Mouse (Mus musculus) midbrain, embryonic 14.5 days (tissue): ENCODE data around the gene Acads. TPM values are rescaled to one million over a fixed set of nuclear protein-coding genes. Genes with fewer than 3 reads are reported as not detected.
"Not testable (repeated sequence)": the region's sequence is repeated elsewhere in the genome, so short reads cannot be mapped to it uniquely, and the experiment has no call there.

Experiments
- ATAC-seq: fragments of 200-750 bp; cut with Nextera tagmentation; 2 replicates; pipeline ENCODE4 v1.8.0; 2017; ENCODE audit warnings: moderate number of reproducible peaks, moderate library complexity; ENCODE audit not compliant: low FRiP score, low TSS enrichment
- DNase-seq: peaks from one replicate; pipeline ENCODE4 v3.0.0-alpha.2; 2015
- H3K27ac ChIP-seq: fragments of 300-500 bp; sonication (generic); replicated peaks from 2 replicates; pipeline ENCODE4 v1.5.1; 2014; ENCODE audit warnings: mild to moderate bottlenecking, low read depth, low read length, moderate library complexity
- H3K27me3 ChIP-seq: fragments of 300-500 bp; sonication (generic); 2 replicates; pipeline ENCODE4 v1.6.1; 2014; ENCODE audit warnings: low read length, control low read depth, mixed read lengths; ENCODE audit not compliant: control insufficient read depth, insufficient read depth
- H3K36me3 ChIP-seq: fragments of 300-500 bp; sonication (generic); 2 replicates; pipeline ENCODE4 v1.6.1; 2014; ENCODE audit warnings: low read length, control low read depth; ENCODE audit not compliant: control insufficient read depth, insufficient read depth
- H3K4me1 ChIP-seq: fragments of 300-500 bp; sonication (generic); 2 replicates; pipeline ENCODE4 v1.6.1; 2014; ENCODE audit warnings: mild to moderate bottlenecking, antibody characterized with exemption, low read length, control low read depth; ENCODE audit not compliant: control insufficient read depth, insufficient read depth
- H3K4me2 ChIP-seq: fragments of 300-500 bp; sonication (generic); 2 replicates; pipeline ENCODE4 v1.6.1; 2014; ENCODE audit warnings: mild to moderate bottlenecking, low read length, moderate library complexity
- H3K4me3 ChIP-seq: fragments of 300-500 bp; sonication (generic); replicated peaks from 2 replicates; pipeline ENCODE4 v1.5.1; 2014; ENCODE audit warnings: low read depth, low read length
- H3K9ac ChIP-seq: fragments of 300-500 bp; sonication (generic); replicated peaks from 2 replicates; pipeline ENCODE4 v1.6.1; 2014; ENCODE audit warnings: mild to moderate bottlenecking, low read length, moderate library complexity
- H3K9me3 ChIP-seq: fragments of 300-500 bp; sonication (generic); 2 replicates; pipeline ENCODE4 v1.6.1; 2016; ENCODE audit warnings: low read length, control low read depth, mixed read lengths; ENCODE audit not compliant: control insufficient read depth
- WGBS: fragments of 180-500 bp; shearing (Covaris S2); extraction: QIAGEN DNeasy Blood & Tissue Kit; methylation state at CpG from one replicate; pipeline ENCODE4 v1.1.7; 2014; 5-methylcytosine and 5-hydroxymethylcytosine counted together
- polyA plus RNA-seq: library from polyadenylated mRNA; unstranded; fragments of >200 nt; fragmentation: Nextera tagmentation; extraction: Ambion mirVana; gene quantifications from 2 replicates; pipeline ENCODE4 v1.2.1, GENCODE M21; 2014

The Acads gene
- polyA plus RNA-seq, 1 experiment from 2014 or later: 14.6 TPM

- H3K36me3 ChIP-seq: peaks cover 35% of the 10 kb centered on the region
- no peak for DNase-seq
- no peak overlapping the region for H3K9ac ChIP-seq
- H3K27ac ChIP-seq: no peak overlapping the region
- H3K27me3 ChIP-seq: no peaks in the 10 kb centered on the region
- no peak overlapping the region for H3K4me3 ChIP-seq
- WGBS: 72% methylated on average over 8 of the region's 8 CpGs
- no peak for ATAC-seq
- peaks cover 30% of the 10 kb centered on the region for H3K4me1 ChIP-seq
- H3K9me3 ChIP-seq: no peaks in the 10 kb centered on the region
- H3K4me2 ChIP-seq: no peak overlapping the region
Observed at GRCm38 (mm10) chr5:115152132-115152956, 33.2 kb upstream of the Acads start.

- Histone ChIP-seq H3K9ac (no peak overlapping the region), H3K36me3 (peaks cover 43% of the 10 kb centered on the region), H3K4me2 (no peak overlapping the region), H3K27ac (no peak overlapping the region), H3K4me1 (peaks cover 21% of the 10 kb centered on the region), H3K27me3 (no peaks in the 10 kb centered on the region), H3K9me3 (no peaks in the 10 kb centered on the region), H3K4me3 (no peak overlapping the region)
- ATAC-seq: no peak
- DNase-seq: no peak
- 87% methylated on average over 13 of the region's 13 CpGs for WGBS
Observed at GRCm38 (mm10) chr5:115151457-115151856, 32.3 kb upstream of the Acads start.

GRCm38 (mm10) chr5:115150991-115151390 is 31.8 kb upstream of the Acads start:
- Histone ChIP-seq H3K9me3 (no peaks in the 10 kb centered on the region), H3K4me2 (no peak overlapping the region), H3K4me3 (no peak overlapping the region), H3K27ac (no peak overlapping the region), H3K4me1 (peaks cover 17% of the 10 kb centered on the region), H3K9ac (no peak overlapping the region), H3K27me3 (no peaks in the 10 kb centered on the region), H3K36me3 (peaks cover 48% of the 10 kb centered on the region)
- ATAC-seq: no peak
- 83% methylated on average over 5 of the region's 5 CpGs for WGBS
- DNase-seq: no peak

GRCm38 (mm10) chr5:115149675-115150459 is 30.7 kb upstream of the Acads start:
- peaks cover 6% of the 10 kb centered on the region for H3K4me1 ChIP-seq
- WGBS: 97% methylated on average over 14 of the region's 14 CpGs

GRCm38 (mm10) chr5:115148872-115149271 is 29.7 kb upstream of the Acads start:
- not testable (repeated sequence) for H3K9me3 ChIP-seq, H3K4me1 ChIP-seq, H3K27me3 ChIP-seq, DNase-seq, H3K4me2 ChIP-seq, ATAC-seq, H3K4me3 ChIP-seq, H3K9ac ChIP-seq, H3K27ac ChIP-seq
- H3K36me3 ChIP-seq: peaks cover 62% of the 10 kb centered on the region
- no CpG with 5 or more reads among the region's 1 CpGs for WGBS

More at GRCm38 (mm10) chr5:115149675-115150459, 30.7 kb upstream of the Acads start:
- peaks cover 53% of the 10 kb centered on the region for H3K36me3 ChIP-seq
- DNase-seq: no peak
- H3K9ac ChIP-seq: no peak overlapping the region
- H3K27ac ChIP-seq: no peak overlapping the region
- ATAC-seq: no peak
- no peaks in the 10 kb centered on the region for H3K9me3 ChIP-seq
- no peak overlapping the region for H3K4me3 ChIP-seq
- no peaks in the 10 kb centered on the region for H3K27me3 ChIP-seq
- no peak overlapping the region for H3K4me2 ChIP-seq

GRCm38 (mm10) chr5:115148378-115148777 is 29.2 kb upstream of the Acads start:
- Histone ChIP-seq H3K36me3 (peaks cover 63% of the 10 kb centered on the region), H3K27me3 (no peaks in the 10 kb centered on the region), H3K4me2 (no peak overlapping the region), H3K27ac (no peak overlapping the region), H3K4me3 (no peak overlapping the region), H3K9me3 (no peaks in the 10 kb centered on the region), H3K9ac (no peak overlapping the region), H3K4me1 (no peaks in the 10 kb centered on the region)
- WGBS: 96% methylated on average over 8 of the region's 8 CpGs
- ATAC-seq: no peak
- DNase-seq: no peak

DNA sequence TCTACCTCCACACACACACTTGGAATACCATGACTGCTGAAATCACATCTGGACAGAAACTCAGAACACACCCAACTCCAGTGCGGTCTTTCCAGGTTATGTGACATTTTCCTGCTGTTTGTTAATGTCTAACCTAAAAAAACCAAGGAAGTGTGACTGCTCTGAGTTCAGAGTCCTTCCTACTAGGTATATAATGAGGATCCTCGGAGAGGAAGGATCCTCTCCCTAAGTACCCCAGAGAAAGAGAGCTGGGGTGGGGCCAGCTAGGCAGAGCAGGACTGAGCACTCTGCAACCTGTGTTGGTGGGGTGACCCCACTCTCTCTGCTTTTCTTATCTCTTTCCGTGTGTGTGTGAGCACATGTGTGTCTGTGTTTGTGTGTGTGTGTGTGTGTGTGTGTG is 28.2 kb upstream of the Acads start:
- no peaks in the 10 kb centered on the region for H3K4me1 ChIP-seq
- H3K9me3 ChIP-seq: no peaks in the 10 kb centered on the region
- 85% methylated on average over 3 of the region's 3 CpGs for WGBS
- no peak overlapping the region for H3K9ac ChIP-seq
- H3K27me3 ChIP-seq: no peaks in the 10 kb centered on the region
- peaks cover 63% of the 10 kb centered on the region for H3K36me3 ChIP-seq
- no peak overlapping the region for H3K4me3 ChIP-seq
- H3K27ac ChIP-seq: no peak overlapping the region
- DNase-seq: no peak
- H3K4me2 ChIP-seq: no peak overlapping the region
- ATAC-seq: no peak

GRCm38 (mm10) chr5:115146747-115147130 is 27.6 kb upstream of the Acads start:
- Histone ChIP-seq H3K27me3 (no peaks in the 10 kb centered on the region), H3K4me1 (no peaks in the 10 kb centered on the region), H3K9me3 (no peaks in the 10 kb centered on the region), H3K27ac (no peak overlapping the region), H3K4me2 (no peak overlapping the region), H3K4me3 (no peak overlapping the region), H3K9ac (no peak overlapping the region), H3K36me3 (peaks cover 63% of the 10 kb centered on the region)
- ATAC-seq (no peak), DNase-seq (no peak)
